16 mouse cellular contexts compared by ENCODE assay signal in genomic region chrX:142665423-142665805, GRCm38 (mm10). TPM values are rescaled to one million over a fixed set of nuclear protein-coding genes. Genes with fewer than 3 reads are reported as not detected.
DNase-seq lines count a peak whose midpoint lies in the region; ATAC-seq and TF ChIP-seq lines count a peak whose summit lies in the region.
"Had no signal": no experiment of that assay in that cellular context is flagged by ENCODE, and none has a peak within 500 bp of the region (broad histone marks: within the 10 kb centered on the region; RNA-seq: fewer than 3 reads in every experiment).

No protein-coding gene starts in this region.

- no peak for DNase-seq in heart, postnatal 0 days (ENCODE audit: low spot score)
- no peak for DNase-seq in heart, adult 2 months
- DNase-seq in limb, embryonic 10.5 days (ENCODE audit: low spot score) = no peak
- no peak for DNase-seq in spleen, postnatal 36 days (ENCODE audit: low spot score in 2 of 2)
- DNase-seq: cerebellum, adult 9-11 months; heart, postnatal 4 days; layer of hippocampus, postnatal 36 days; liver, embryonic 13.5 days; thymus, postnatal 14 days had no signal

- H3K4me2 ChIP-seq in heart, postnatal 0 days (ENCODE audit: low read depth, low read length) = no peak overlapping the region
- no peak overlapping the region for H3K4me2 ChIP-seq in limb, embryonic 12.5 days
- no peak overlapping the region for H3K4me2 ChIP-seq in embryonic facial prominence, embryonic 15.5 days (replicated peaks)
- H3K4me2 ChIP-seq in stomach, embryonic 15.5 days = no peak overlapping the region
- H3K4me2 ChIP-seq: liver, embryonic 13.5 days; midbrain, embryonic 15.5 days had no signal

- intact Hi-C loops in heart, adult 2 months (cut with DNase I) = no loop called here

- no peaks in the 10 kb centered on the region for H3K4me1 ChIP-seq in heart, postnatal 0 days (ENCODE audit: control insufficient read depth, insufficient read depth)
- H3K4me1 ChIP-seq in heart, adult 2 months (ENCODE audit: control insufficient read depth, insufficient read depth, low read length) = no peaks in the 10 kb centered on the region; the same call in 1 of the 2 replicates
- H3K4me1 ChIP-seq in limb, embryonic 12.5 days (replicated peaks) = peaks cover 1% of the 10 kb centered on the region; the same call in 1 of the 2 replicates
- peaks cover 19% of the 10 kb centered on the region for H3K4me1 ChIP-seq in limb, embryonic 10.5 days
- no peaks in the 10 kb centered on the region; the same call in 1 of the 2 replicates for H3K4me1 ChIP-seq in embryonic facial prominence, embryonic 15.5 days
- H3K4me1 ChIP-seq in stomach, embryonic 15.5 days = no peaks in the 10 kb centered on the region
- H3K4me1 ChIP-seq: liver, embryonic 13.5 days; midbrain, embryonic 15.5 days had no signal

- TF ChIP-seq POLR2A in heart, adult 2 months (IDR thresholded peaks at IDR 0.05; ENCODE audit: insufficient read depth, low read depth, low read length) = no peak

- no peaks in the 10 kb centered on the region for H3K9me3 ChIP-seq in heart, postnatal 0 days (replicated peaks; ENCODE audit: control insufficient read depth, low read length)
- H3K9me3 ChIP-seq in limb, embryonic 12.5 days = no peaks in the 10 kb centered on the region
- no peaks in the 10 kb centered on the region for H3K9me3 ChIP-seq in limb, embryonic 10.5 days (replicated peaks)
- H3K9me3 ChIP-seq in embryonic facial prominence, embryonic 15.5 days (replicated peaks) = no peaks in the 10 kb centered on the region
- H3K9me3 ChIP-seq in stomach, embryonic 15.5 days = no peaks in the 10 kb centered on the region
- H3K9me3 ChIP-seq: liver, embryonic 13.5 days; midbrain, embryonic 15.5 days had no signal

- H3K36me3 ChIP-seq in heart, postnatal 0 days (replicated peaks; ENCODE audit: control insufficient read depth, insufficient read depth, low read length) = no peaks in the 10 kb centered on the region
- no peaks in the 10 kb centered on the region for H3K36me3 ChIP-seq in heart, adult 2 months (ENCODE audit: control insufficient read depth, insufficient read depth, low read length)
- H3K36me3 ChIP-seq in limb, embryonic 12.5 days = no peaks in the 10 kb centered on the region
- no peaks in the 10 kb centered on the region for H3K36me3 ChIP-seq in limb, embryonic 10.5 days
- H3K36me3 ChIP-seq in embryonic facial prominence, embryonic 15.5 days = no peaks in the 10 kb centered on the region
- H3K36me3 ChIP-seq in stomach, embryonic 15.5 days = no peaks in the 10 kb centered on the region
- H3K36me3 ChIP-seq: liver, embryonic 13.5 days; midbrain, embryonic 15.5 days had no signal

- H3K9ac ChIP-seq in heart, postnatal 0 days (replicated peaks; ENCODE audit: low read depth, low read length) = no peak overlapping the region
- H3K9ac ChIP-seq in heart, adult 2 months (ENCODE audit: low read depth, low read length) = no peak overlapping the region
- no peak overlapping the region for H3K9ac ChIP-seq in limb, embryonic 12.5 days (replicated peaks)
- no peak overlapping the region for H3K9ac ChIP-seq in embryonic facial prominence, embryonic 15.5 days
- no peak overlapping the region for H3K9ac ChIP-seq in stomach, embryonic 15.5 days
- H3K9ac ChIP-seq: liver, embryonic 13.5 days; midbrain, embryonic 15.5 days had no signal

- H3K27me3 ChIP-seq in heart, postnatal 0 days (ENCODE audit: control insufficient read depth, insufficient read depth, low read length) = no peaks in the 10 kb centered on the region
- H3K27me3 ChIP-seq in heart, adult 2 months (ENCODE audit: control insufficient read depth, insufficient read depth, low read length) = no peaks in the 10 kb centered on the region
- peaks cover 38% of the 10 kb centered on the region for H3K27me3 ChIP-seq in limb, embryonic 12.5 days
- H3K27me3 ChIP-seq in limb, embryonic 10.5 days (ENCODE audit: low read depth, poor library complexity, severe bottlenecking) = peaks cover 95% of the 10 kb centered on the region
- peaks cover 3% of the 10 kb centered on the region for H3K27me3 ChIP-seq in embryonic facial prominence, embryonic 15.5 days
- H3K27me3 ChIP-seq in stomach, embryonic 15.5 days (replicated peaks) = no peaks in the 10 kb centered on the region

- ATAC-seq in heart, postnatal 0 days (ENCODE audit: insufficient read depth, low read depth) = no peak
- ATAC-seq in limb, embryonic 12.5 days (ENCODE audit: insufficient number of reproducible peaks, insufficient read depth, low FRiP score, low TSS enrichment, low read depth) = 0 out of 2 replicates have a peak, but pooled peaks have one; percentile 49
- peak; percentile 78; the same call in 1 of the 2 replicates for ATAC-seq in embryonic facial prominence, embryonic 15.5 days (ENCODE audit: insufficient number of reproducible peaks, low FRiP score, low TSS enrichment, low read depth)
- peak; percentile 43; the same call in 1 of the 2 replicates for ATAC-seq in stomach, embryonic 15.5 days (ENCODE audit: insufficient read depth, low FRiP score, low read depth)
- ATAC-seq: forebrain, embryonic 16.5 days; hindbrain, embryonic 16.5 days; midbrain, embryonic 15.5 days had no signal

- H3K27ac ChIP-seq in heart, postnatal 0 days (ENCODE audit: low read depth) = peak overlapping the region; percentile 25; the same call in 1 of the 2 replicates
- H3K27ac ChIP-seq in heart, adult 2 months = no peak overlapping the region
- H3K27ac ChIP-seq in limb, embryonic 12.5 days = peak overlapping the region; percentile 66; the same call in 1 of the 2 replicates
- no peak overlapping the region for H3K27ac ChIP-seq in limb, embryonic 10.5 days
- peak overlapping the region; percentile 58; the same call in 1 of the 2 replicates for H3K27ac ChIP-seq in embryonic facial prominence, embryonic 15.5 days (replicated peaks)
- H3K27ac ChIP-seq in stomach, embryonic 15.5 days = no peak overlapping the region
- H3K27ac ChIP-seq: liver, embryonic 13.5 days; midbrain, embryonic 15.5 days had no signal

- no peak for TF ChIP-seq CTCF in heart, postnatal 0 days (IDR thresholded peaks at IDR 0.05; ENCODE audit: low read depth)
- no peak for TF ChIP-seq CTCF in heart, adult 2 months (IDR thresholded peaks at IDR 0.05)

- no peak for TF ChIP-seq EP300 in heart, postnatal 0 days (IDR thresholded peaks at IDR 0.05; ENCODE audit: low read depth)
- no peak for TF ChIP-seq EP300 in heart, adult 2 months (IDR thresholded peaks at IDR 0.05; ENCODE audit: insufficient read depth, low read depth, low read length)

- no peak overlapping the region for H3K4me3 ChIP-seq in heart, postnatal 0 days (ENCODE audit: low read depth, low read length)
- no peak overlapping the region for H3K4me3 ChIP-seq in heart, adult 2 months
- H3K4me3 ChIP-seq in limb, embryonic 12.5 days (replicated peaks) = no peak overlapping the region
- H3K4me3 ChIP-seq in limb, embryonic 10.5 days = no peak overlapping the region
- H3K4me3 ChIP-seq in embryonic facial prominence, embryonic 15.5 days (replicated peaks) = no peak overlapping the region
- no peak overlapping the region for H3K4me3 ChIP-seq in stomach, embryonic 15.5 days (replicated peaks)
- H3K4me3 ChIP-seq: erythroblast, embryonic 14.5 days; liver, embryonic 13.5 days; midbrain, embryonic 15.5 days had no signal

- H3K79me2 ChIP-seq in heart, adult 2 months (replicated peaks; ENCODE audit: control insufficient read depth, insufficient read depth, low read length) = no peaks in the 10 kb centered on the region

RNA-seq across cellular contexts. Expression of gene Tmem164, which starts 15.8 kb away (rescaled TPM):
- total RNA-seq in heart, postnatal 0 days (2014; rRNA removed; ENCODE audit: low replicate concordance) = 127 and 144 TPM in 2 replicates
- 48.2 and 57.0 TPM in 2 replicates for polyA plus RNA-seq in heart, postnatal 0 days (2015; fragmentation: Nextera tagmentation; extraction: Ambion mirVana)
- 10 to 100 TPM; 14.3 to 27.2 TPM for total RNA-seq in heart, adult 2 months (2021)
- polyA plus RNA-seq in heart, adult 2 months (2012; rRNA removed) = 16.3 and 28.6 TPM in 2 replicates
- 70.4 and 70.5 TPM in 2 replicates for polyA plus RNA-seq in limb, embryonic 12.5 days (2016; fragmentation: Nextera tagmentation; extraction: Ambion mirVana)
- 73.8 and 79.2 TPM in 2 replicates for polyA plus RNA-seq in limb, embryonic 10.5 days (2016; fragmentation: Nextera tagmentation; extraction: Ambion mirVana)
- 47.3 and 48.1 TPM in 2 replicates for polyA plus RNA-seq in embryonic facial prominence, embryonic 15.5 days (2015; fragmentation: Nextera tagmentation; extraction: Ambion mirVana)
- 52.2 and 58.2 TPM in 2 replicates for polyA plus RNA-seq in stomach, embryonic 15.5 days (2015; fragmentation: Nextera tagmentation; extraction: Ambion mirVana)

Comparison
In these comparisons a context has a peak if more than half of its experiments do, and no peak if none do; other contexts are left out.
1. H3K27ac ChIP-seq: peak in heart, postnatal 0 days (single experiment), limb, embryonic 12.5 days (single experiment) and embryonic facial prominence, embryonic 15.5 days (single experiment); none in heart, adult 2 months (single experiment), limb, embryonic 10.5 days (single experiment) and stomach, embryonic 15.5 days (single experiment).